Mouse (Mus musculus) neural tube, embryonic 14.5 days (tissue): ENCODE data around the gene Gpat3. TPM values are rescaled to one million over a fixed set of nuclear protein-coding genes. Genes with fewer than 3 reads are reported as not detected.

Source experiments
- ATAC-seq: fragments of 200-750 bp; cut with Nextera tagmentation; 2 replicates; pipeline ENCODE4 v1.8.0; 2017; ENCODE audit warnings: low read depth, mild to moderate bottlenecking, moderate TSS enrichment, moderate library complexity
- H3K27ac ChIP-seq: fragments of 300-500 bp; sonication (generic); 2 replicates; pipeline ENCODE4 v1.5.1; 2014; ENCODE audit warnings: low read depth, mild to moderate bottlenecking, control low read depth, low read length, moderate library complexity, mixed read lengths
- H3K27me3 ChIP-seq: fragments of 300-500 bp; sonication (generic); 2 replicates; pipeline ENCODE4 v1.6.1; 2014; ENCODE audit warnings: low read length; ENCODE audit not compliant: control insufficient read depth, insufficient read depth
- H3K36me3 ChIP-seq: fragments of 300-500 bp; sonication (generic); 2 replicates; pipeline ENCODE4 v1.6.1; 2014; ENCODE audit warnings: low read length, mixed read lengths; ENCODE audit not compliant: control insufficient read depth, insufficient read depth
- H3K4me1 ChIP-seq: fragments of 300-500 bp; sonication (generic); 2 replicates; pipeline ENCODE4 v1.6.1; 2014; ENCODE audit warnings: low read length; ENCODE audit not compliant: control insufficient read depth, insufficient read depth
- H3K4me2 ChIP-seq: fragments of 300-500 bp; sonication (generic); 2 replicates; pipeline ENCODE4 v1.6.1; 2014; ENCODE audit warnings: mild to moderate bottlenecking, low read depth, low read length, control low read depth
- H3K4me3 ChIP-seq: fragments of 300-500 bp; sonication (generic); 2 replicates; pipeline ENCODE4 v1.5.1; 2014; ENCODE audit warnings: low read depth, low read length, control low read depth, mixed read lengths
- H3K9ac ChIP-seq: fragments of 300-500 bp; sonication (generic); replicated peaks from 2 replicates; pipeline ENCODE4 v1.6.1; 2014; ENCODE audit warnings: low read depth, mild to moderate bottlenecking, control low read depth, low read length, mixed read lengths
- H3K9me3 ChIP-seq: fragments of 300-500 bp; sonication (generic); 2 replicates; pipeline ENCODE4 v1.6.1; 2016; ENCODE audit warnings: low read length; ENCODE audit not compliant: control insufficient read depth
- WGBS: fragments of 180-500 bp; shearing (Covaris S2); extraction: QIAGEN DNeasy Blood & Tissue Kit; methylation state at CpG from one replicate; pipeline ENCODE4 v1.1.7; 2014; 5-methylcytosine and 5-hydroxymethylcytosine counted together
- polyA plus RNA-seq: library from polyadenylated mRNA; unstranded; fragments of >200 nt; fragmentation: Nextera tagmentation; extraction: Ambion mirVana; gene quantifications from 2 replicates; pipeline ENCODE4 v1.2.1, GENCODE M21; 2014

Gene Gpat3
- polyA plus RNA-seq, 1 experiment from 2014 or later: 1.9 TPM

DNA sequence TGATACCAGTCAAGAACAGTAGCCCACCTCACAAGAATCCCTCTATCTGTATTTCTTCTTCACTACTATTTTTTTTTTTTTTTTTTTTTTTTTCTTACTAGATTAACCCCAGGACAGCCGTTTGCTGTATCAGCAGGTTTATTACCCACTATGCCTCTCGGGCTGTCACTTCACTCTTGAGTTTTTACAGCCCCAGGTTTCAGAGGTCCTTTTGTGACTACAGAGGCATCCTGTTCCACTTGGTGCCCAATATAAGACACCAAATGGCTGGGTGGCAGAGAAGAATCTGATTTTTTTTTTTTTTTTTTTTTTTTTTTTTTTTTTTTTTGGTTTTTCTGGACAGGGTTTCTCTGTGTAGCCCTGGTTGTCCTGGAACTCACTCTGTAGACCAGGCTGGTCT is 1.6 kb downstream of the Gpat3 start:
- Histone ChIP-seq H3K9ac (no peak overlapping the region), H3K27ac (no peak overlapping the region), H3K4me3 (peak overlapping the region; percentile 48; the same call in 1 of the 2 replicates), H3K4me2 (peak overlapping the region; percentile 95; the same call in 1 of the 2 replicates), H3K27me3 (peaks cover 28% of the 10 kb centered on the region), H3K9me3 (no peaks in the 10 kb centered on the region), H3K4me1 (peaks cover 7% of the 10 kb centered on the region), H3K36me3 (no peaks in the 10 kb centered on the region)
- WGBS: 4% methylated on average over 2 of the region's 2 CpGs
- no peak for ATAC-seq

DNA sequence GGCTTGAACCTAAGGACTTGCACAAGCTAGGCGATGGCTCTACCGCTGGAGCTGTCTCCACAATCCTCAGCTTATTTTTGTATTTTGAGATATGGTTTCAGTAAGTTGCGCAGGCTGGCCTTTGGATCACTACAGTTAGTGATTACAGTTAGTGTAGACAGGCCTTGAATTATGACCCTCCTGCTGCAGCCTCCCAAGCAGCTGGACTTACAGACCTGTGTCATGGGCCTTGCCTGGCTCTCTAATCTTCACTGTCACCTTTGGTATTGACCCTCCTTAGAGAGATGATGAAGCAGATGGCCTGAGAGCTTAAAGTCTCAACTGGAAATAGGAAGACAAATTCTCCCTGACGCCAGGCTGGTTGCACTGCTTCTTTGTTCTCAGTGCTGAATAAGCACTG is 8.4 kb downstream of the Gpat3 start:
- Histone ChIP-seq H3K27ac (no peak overlapping the region), H3K9ac (no peak overlapping the region), H3K27me3 (no peaks in the 10 kb centered on the region), H3K9me3 (no peaks in the 10 kb centered on the region), H3K4me1 (no peaks in the 10 kb centered on the region), H3K36me3 (no peaks in the 10 kb centered on the region), H3K4me2 (no peak overlapping the region), H3K4me3 (no peak overlapping the region)
- no peak for ATAC-seq
- WGBS: 83% methylated on average over 4 of the region's 4 CpGs

DNA sequence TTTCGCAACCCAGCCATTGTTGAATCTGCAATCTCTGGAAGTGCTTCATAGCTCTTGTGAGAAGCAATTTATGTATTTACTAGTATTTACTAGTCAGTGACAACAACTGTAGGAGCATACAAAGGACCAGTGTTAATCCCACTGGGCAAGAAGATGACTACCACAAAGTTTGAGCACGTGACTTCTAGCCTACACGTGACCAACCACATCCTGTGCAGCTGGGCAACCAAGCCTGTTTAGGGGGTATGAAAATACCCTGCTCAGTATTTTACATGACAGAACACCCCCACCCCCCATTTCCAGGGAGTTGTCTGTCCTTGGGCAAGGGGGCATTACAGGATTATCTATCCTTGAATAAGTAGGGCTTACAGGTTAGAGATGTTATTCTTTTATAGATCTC is 11.0 kb downstream of the Gpat3 start:
- no peak overlapping the region for H3K27ac ChIP-seq
- no peak overlapping the region for H3K9ac ChIP-seq
- H3K36me3 ChIP-seq: no peaks in the 10 kb centered on the region
- H3K4me2 ChIP-seq: no peak overlapping the region
- whole genome bisulfite sequencing: 90% methylated on average over 3 of the region's 3 CpGs
- H3K4me1 ChIP-seq: no peaks in the 10 kb centered on the region
- ATAC-seq: no peak
- no peak overlapping the region for H3K4me3 ChIP-seq
- no peaks in the 10 kb centered on the region for H3K9me3 ChIP-seq
- no peaks in the 10 kb centered on the region for H3K27me3 ChIP-seq

DNA sequence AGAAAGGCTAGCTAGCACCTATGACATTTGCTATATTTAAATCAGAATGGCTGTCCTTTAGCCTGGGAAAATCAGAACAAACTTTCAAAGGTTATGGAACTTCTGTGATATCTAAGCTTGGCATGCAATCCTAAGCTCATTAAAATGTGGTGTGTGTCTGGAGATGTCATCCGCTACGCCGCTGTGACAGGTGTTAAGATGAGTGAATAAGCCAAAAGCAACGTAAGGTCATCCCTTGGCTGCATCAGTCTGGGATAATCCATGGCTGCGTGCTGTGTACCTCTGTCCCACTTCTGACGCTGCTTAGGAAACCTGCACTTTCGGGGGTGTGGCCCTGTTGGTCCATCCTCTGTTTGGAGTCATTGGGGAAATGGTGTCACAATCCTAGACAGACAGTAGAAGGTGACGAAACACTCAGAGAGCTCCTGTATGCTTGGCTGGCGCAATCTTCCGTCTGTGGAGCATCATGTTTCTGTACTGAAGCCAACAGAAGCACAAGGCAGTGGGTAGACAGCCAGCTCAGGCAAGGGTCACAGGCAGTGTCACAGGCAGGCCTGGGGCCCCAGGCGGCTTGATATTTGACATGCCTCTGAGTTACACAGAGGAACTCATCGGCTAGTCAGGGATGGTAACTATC is 15.0 kb downstream of the Gpat3 start:
- no peak overlapping the region for H3K27ac ChIP-seq
- no peak overlapping the region for H3K9ac ChIP-seq
- H3K27me3 ChIP-seq: no peaks in the 10 kb centered on the region
- H3K4me2 ChIP-seq: no peak overlapping the region
- WGBS: 86% methylated on average over 12 of the region's 12 CpGs
- H3K4me1 ChIP-seq: no peaks in the 10 kb centered on the region
- no peak overlapping the region for H3K4me3 ChIP-seq
- H3K9me3 ChIP-seq: no peaks in the 10 kb centered on the region
- no peaks in the 10 kb centered on the region for H3K36me3 ChIP-seq
- no peak for ATAC-seq

DNA sequence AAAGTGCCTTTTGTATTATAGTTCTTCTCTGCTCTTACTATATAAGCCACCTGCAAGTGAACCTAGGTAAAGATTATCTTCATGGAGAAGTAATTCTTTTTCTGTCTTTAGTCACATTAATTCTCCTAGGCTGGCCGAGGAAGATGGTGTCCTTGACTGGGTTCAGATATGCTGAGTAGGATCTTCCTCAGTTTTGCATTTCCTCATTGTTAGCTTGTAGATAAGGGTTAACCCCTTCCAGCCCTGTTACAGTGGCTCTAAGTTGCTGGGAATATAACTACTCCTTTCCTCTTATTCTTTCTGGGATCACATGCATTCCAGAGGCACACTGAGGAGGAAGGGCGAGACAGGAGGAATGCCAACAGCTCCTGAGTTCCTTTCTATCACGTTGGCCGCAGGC is 15.6 kb downstream of the Gpat3 start:
- WGBS: 68% methylated on average over 4 of the region's 4 CpGs
- ATAC-seq: no peak
- H3K4me2 ChIP-seq: no peak overlapping the region
- no peak overlapping the region for H3K27ac ChIP-seq
- no peaks in the 10 kb centered on the region for H3K36me3 ChIP-seq
- no peak overlapping the region for H3K9ac ChIP-seq
- no peak overlapping the region for H3K4me3 ChIP-seq
- no peaks in the 10 kb centered on the region for H3K9me3 ChIP-seq
- no peaks in the 10 kb centered on the region for H3K27me3 ChIP-seq
- no peaks in the 10 kb centered on the region for H3K4me1 ChIP-seq

DNA sequence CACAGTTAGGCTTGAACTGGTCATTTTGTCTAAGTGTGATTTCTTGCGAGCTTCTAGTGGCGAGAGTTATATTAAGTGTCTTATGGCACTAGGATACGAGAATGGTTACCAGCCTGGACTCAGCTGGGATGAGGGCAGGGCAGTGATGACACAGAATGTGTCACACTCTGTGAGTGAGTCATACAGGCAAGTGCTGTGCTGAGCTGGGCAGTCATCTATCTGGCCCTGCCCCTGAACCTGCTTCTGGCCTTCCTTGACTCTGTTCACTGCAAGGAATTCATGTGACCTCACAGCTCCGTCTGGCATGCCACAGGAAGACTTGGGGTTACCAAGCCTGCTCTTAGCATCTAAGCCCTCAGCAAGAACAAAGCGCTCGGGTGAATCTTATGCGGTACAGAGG is 16.3 kb downstream of the Gpat3 start:
- WGBS: 89% methylated on average over 7 of the region's 7 CpGs
- Histone ChIP-seq H3K4me3 (no peak overlapping the region), H3K27ac (no peak overlapping the region), H3K9me3 (no peaks in the 10 kb centered on the region), H3K27me3 (no peaks in the 10 kb centered on the region), H3K4me1 (no peaks in the 10 kb centered on the region), H3K4me2 (no peak overlapping the region), H3K9ac (no peak overlapping the region), H3K36me3 (no peaks in the 10 kb centered on the region)
- ATAC-seq: no peak

DNA sequence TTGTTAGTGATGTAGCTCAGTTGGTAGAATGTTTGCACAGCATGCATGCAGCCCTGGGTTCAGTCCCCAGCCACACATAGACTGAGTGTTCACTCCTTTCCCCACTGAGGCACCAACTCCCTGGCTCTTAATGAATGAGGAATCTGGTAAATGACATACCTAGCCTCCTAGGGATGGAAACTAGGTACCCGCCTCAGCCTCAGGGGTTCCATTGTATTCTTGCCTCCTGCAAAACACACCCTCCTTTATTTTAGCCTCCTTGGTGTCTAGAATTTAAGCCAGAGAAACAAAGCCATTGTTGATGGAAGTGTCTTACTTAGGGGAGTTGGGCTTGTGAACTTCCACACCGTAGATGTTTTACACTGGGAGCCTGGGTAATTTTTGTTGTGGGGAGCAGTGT is 17.6 kb downstream of the Gpat3 start:
- no peak for ATAC-seq
- H3K9ac ChIP-seq: no peak overlapping the region
- H3K4me3 ChIP-seq: no peak overlapping the region
- no peaks in the 10 kb centered on the region for H3K4me1 ChIP-seq
- no peaks in the 10 kb centered on the region for H3K27me3 ChIP-seq
- H3K36me3 ChIP-seq: no peaks in the 10 kb centered on the region
- WGBS: 79% methylated on average over 2 of the region's 2 CpGs
- no peak overlapping the region for H3K4me2 ChIP-seq
- no peak overlapping the region for H3K27ac ChIP-seq
- no peaks in the 10 kb centered on the region for H3K9me3 ChIP-seq

DNA sequence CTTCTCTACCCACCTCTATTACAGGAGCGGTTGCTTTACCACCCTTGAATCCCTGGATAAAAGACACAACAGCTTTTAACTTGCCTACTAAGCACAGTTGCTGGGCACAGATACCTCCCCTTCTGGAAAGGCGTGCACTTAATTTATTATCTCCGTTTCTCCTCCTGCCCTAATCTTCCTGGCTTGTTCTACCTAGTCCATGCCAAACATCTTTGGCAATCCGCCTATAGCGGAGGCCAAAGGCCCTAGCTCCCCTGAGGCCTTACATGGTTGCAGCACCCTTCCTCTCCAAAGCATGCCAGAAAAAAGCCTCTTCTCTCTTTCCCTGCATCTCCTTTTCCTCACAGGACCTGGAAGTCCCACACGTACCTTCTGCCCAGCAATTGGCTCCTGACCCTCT is 18.9 kb downstream of the Gpat3 start:
- Histone ChIP-seq H3K4me2 (no peak overlapping the region), H3K4me3 (no peak overlapping the region), H3K9me3 (no peaks in the 10 kb centered on the region), H3K4me1 (no peaks in the 10 kb centered on the region), H3K27me3 (no peaks in the 10 kb centered on the region), H3K36me3 (no peaks in the 10 kb centered on the region), H3K9ac (no peak overlapping the region), H3K27ac (no peak overlapping the region)
- WGBS: 93% methylated on average over 6 of the region's 6 CpGs
- no peak for ATAC-seq

DNA sequence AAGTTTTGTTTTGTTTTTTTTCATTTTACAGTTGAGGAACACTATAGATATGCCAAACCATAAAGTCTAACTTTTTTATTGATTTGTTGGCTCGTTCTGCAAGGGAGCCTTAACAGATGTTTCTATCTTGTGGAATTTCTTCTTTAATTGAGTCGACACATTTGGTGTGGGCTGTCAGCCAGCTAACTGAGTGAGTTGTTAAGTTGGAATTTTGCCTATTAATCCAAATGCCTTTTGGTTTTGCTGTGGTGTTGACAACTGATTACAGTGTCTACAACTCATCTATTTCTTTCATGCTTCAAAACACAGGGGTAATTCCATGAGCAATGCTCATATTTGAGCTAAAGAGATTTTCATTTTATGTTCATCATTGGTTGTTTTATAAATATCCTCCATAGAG is 20.7 kb downstream of the Gpat3 start:
- H3K4me1 ChIP-seq: no peaks in the 10 kb centered on the region
- 67% methylated on average over 2 of the region's 2 CpGs for WGBS
- no peak overlapping the region for H3K9ac ChIP-seq
- H3K36me3 ChIP-seq: no peaks in the 10 kb centered on the region
- H3K27ac ChIP-seq: no peak overlapping the region
- no peaks in the 10 kb centered on the region for H3K9me3 ChIP-seq
- ATAC-seq: no peak
- H3K4me3 ChIP-seq: no peak overlapping the region
- H3K27me3 ChIP-seq: no peaks in the 10 kb centered on the region
- H3K4me2 ChIP-seq: no peak overlapping the region
